Mouse (Mus musculus): ENCODE data around the gene Mycbp2. TPM values are rescaled to one million over a fixed set of nuclear protein-coding genes. Genes with fewer than 3 reads are reported as not detected.

Mycbp2 gene
- polyA plus RNA-seq (2014; fragmentation: Nextera tagmentation; extraction: Ambion mirVana): 38.0 and 47.1 TPM in 2 replicates

DNA sequence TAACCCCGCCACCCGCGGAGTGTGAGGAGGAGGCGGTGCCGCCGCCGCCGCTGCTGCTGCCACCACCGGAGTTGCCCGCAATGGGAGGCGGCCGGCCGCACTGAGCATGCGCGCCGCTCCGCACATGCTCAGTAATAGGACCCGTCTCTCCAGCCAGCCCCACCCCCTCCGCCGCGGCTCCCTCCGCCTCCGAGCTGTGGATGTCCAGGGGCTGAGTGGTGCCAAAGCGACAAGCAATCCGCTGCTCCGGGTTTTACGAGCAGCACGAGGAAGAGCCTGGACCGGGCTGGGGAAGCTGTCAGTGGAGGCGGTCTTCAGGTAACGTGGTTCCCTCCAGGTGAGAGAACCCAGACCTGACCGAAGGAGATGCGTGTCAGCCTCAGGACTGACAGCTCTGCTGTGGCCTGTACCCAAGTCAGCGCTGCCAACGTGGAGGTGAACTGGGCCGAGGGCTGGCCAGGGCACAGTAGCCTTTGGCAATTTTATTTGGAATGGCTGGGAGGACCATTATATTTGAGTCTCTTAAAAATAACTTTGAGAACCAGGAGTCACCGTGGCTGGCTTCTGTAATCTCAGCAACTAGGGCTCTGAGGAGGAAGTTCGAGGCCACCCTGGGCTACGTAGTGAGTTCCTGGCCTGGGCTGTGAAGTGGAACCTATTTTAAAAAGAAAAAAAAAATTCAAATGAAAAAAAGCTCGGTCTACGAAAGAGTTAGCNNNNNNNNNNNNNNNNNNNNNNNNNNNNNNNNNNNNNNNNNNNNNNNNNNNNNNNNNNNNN, at the start of gene Mycbp2:
Mycbp2 (minus strand) TSS at position 86 of the 777 bp plus-strand sequence.
- no peaks in the 10 kb centered on the region for H3K27me3 ChIP-seq (replicated peaks; ENCODE audit: control insufficient read depth, insufficient read depth, low read length)
- H3K9ac ChIP-seq (ENCODE audit: low read length): peak within 1 kb of the TSS; percentile 84
- H3K9me3 ChIP-seq (replicated peaks; ENCODE audit: control insufficient read depth, low read length): no peaks in the 10 kb centered on the region
- WGBS: 4% methylated on average over 38 of the region's 41 CpGs
- peak; percentile 98 for DNase-seq (ENCODE audit: low spot score)
- peak within 1 kb of the TSS; percentile 82 for H3K4me3 ChIP-seq (ENCODE audit: low read depth, low read length)
- peak within 1 kb of the TSS; percentile 96 for H3K27ac ChIP-seq (ENCODE audit: low read depth, low read length)
- H3K4me1 ChIP-seq (ENCODE audit: control insufficient read depth, insufficient read depth, low read length): peaks cover 11% of the 10 kb centered on the region
- no peaks in the 10 kb centered on the region for H3K36me3 ChIP-seq (ENCODE audit: control insufficient read depth, insufficient read depth, low read length)
- peak within 1 kb of the TSS; percentile 57 for H3K4me2 ChIP-seq (ENCODE audit: low read length)
- ATAC-seq: peak; percentile 97

DNA sequence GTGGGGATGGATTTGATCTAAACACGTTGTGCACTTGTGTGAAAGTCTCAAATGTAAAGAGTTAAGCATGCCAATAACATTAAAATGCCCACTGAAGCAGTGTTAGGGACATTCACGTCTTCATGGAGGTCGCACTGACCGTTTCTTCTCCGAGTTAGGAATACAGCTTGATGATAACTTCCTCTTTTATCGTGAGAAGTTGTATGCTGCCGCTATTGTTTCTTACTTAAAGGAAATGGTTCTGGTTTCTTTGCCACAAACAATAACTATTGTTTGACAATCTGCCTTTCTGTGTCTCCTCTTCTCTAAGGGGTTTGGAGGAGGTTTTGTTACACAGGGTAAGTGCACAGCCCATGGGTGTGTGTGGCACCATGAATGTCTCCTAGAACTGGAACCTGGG, 45.8 kb upstream of the Mycbp2 start:
- 81% methylated on average over 7 of the region's 7 CpGs for WGBS
- H3K27me3 ChIP-seq (replicated peaks; ENCODE audit: control insufficient read depth, insufficient read depth, low read length): no peaks in the 10 kb centered on the region
- ATAC-seq: no peak

DNA sequence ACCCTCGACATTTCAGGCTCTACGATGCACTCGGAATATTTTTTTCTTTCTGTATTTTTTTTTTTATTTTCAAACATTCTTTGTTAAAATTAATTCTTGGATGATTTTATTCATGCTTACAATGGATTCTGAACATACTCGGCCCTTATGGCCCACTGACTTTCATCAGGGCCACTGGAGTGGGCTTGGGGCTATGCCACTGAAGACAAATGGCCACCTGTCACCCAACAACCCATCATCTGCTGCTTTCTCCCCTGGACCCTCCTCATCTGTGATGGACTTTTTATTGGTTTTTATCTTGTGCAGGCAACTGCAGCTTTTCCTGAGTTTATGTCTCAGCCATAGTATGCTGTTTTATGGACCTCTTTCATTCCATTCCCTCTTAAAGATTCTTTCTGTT, 40.8 kb upstream of the Mycbp2 start:
- no peak overlapping the region for H3K4me2 ChIP-seq (ENCODE audit: low read length)
- no peak overlapping the region for H3K9ac ChIP-seq (ENCODE audit: low read length)
- no peaks in the 10 kb centered on the region for H3K4me1 ChIP-seq (ENCODE audit: control insufficient read depth, insufficient read depth, low read length)
- no peaks in the 10 kb centered on the region for H3K27me3 ChIP-seq (replicated peaks; ENCODE audit: control insufficient read depth, insufficient read depth, low read length)
- no peak for DNase-seq (ENCODE audit: low spot score)
- no peaks in the 10 kb centered on the region for H3K36me3 ChIP-seq (ENCODE audit: control insufficient read depth, insufficient read depth, low read length)
- H3K9me3 ChIP-seq (replicated peaks; ENCODE audit: control insufficient read depth, low read length): no peaks in the 10 kb centered on the region
- 89% methylated on average over 4 of the region's 4 CpGs for WGBS
- no peak overlapping the region for H3K27ac ChIP-seq (ENCODE audit: low read depth, low read length)
- H3K4me3 ChIP-seq (ENCODE audit: low read depth, low read length): no peak overlapping the region
- ATAC-seq: no peak

More for the DNA sequence above, 45.8 kb upstream of the Mycbp2 start:
- Histone ChIP-seq H3K27ac (ENCODE audit: low read depth, low read length) (no peak overlapping the region), H3K4me2 (ENCODE audit: low read length) (no peak overlapping the region), H3K9ac (ENCODE audit: low read length) (no peak overlapping the region), H3K4me3 (ENCODE audit: low read depth, low read length) (no peak overlapping the region), H3K4me1 (ENCODE audit: control insufficient read depth, insufficient read depth, low read length) (no peaks in the 10 kb centered on the region), H3K9me3 (replicated peaks; ENCODE audit: control insufficient read depth, low read length) (no peaks in the 10 kb centered on the region), H3K36me3 (ENCODE audit: control insufficient read depth, insufficient read depth, low read length) (no peaks in the 10 kb centered on the region)
- no peak for DNase-seq (ENCODE audit: low spot score)

DNA sequence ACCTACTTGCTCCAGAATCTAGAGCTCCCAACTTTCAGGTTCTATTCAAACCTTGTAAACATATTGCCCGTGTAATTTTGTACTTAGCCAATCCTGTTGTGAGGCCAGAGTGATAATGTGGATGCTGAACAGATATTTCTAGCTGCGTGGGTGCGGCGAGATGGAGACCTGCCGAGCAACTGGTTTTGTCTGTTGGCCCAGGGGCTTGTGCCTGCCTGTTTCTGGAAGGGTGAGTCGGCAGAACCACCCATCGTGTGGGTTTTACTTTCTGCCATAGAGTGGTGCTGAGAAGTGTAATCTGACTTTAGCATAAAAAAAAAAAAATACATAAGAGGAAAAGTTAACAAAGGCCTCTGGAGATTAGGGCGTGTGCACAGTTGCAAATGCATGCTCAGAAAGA, 40.3 kb upstream of the Mycbp2 start:
- no peak for ATAC-seq
- no peak overlapping the region for H3K27ac ChIP-seq (ENCODE audit: low read depth, low read length)
- no peak for DNase-seq (ENCODE audit: low spot score)
- no peak overlapping the region for H3K4me2 ChIP-seq (ENCODE audit: low read length)
- no peaks in the 10 kb centered on the region for H3K9me3 ChIP-seq (replicated peaks; ENCODE audit: control insufficient read depth, low read length)
- WGBS: 83% methylated on average over 8 of the region's 8 CpGs
- no peaks in the 10 kb centered on the region for H3K36me3 ChIP-seq (ENCODE audit: control insufficient read depth, insufficient read depth, low read length)
- no peaks in the 10 kb centered on the region for H3K27me3 ChIP-seq (replicated peaks; ENCODE audit: control insufficient read depth, insufficient read depth, low read length)
- H3K9ac ChIP-seq (ENCODE audit: low read length): no peak overlapping the region
- no peaks in the 10 kb centered on the region for H3K4me1 ChIP-seq (ENCODE audit: control insufficient read depth, insufficient read depth, low read length)
- no peak overlapping the region for H3K4me3 ChIP-seq (ENCODE audit: low read depth, low read length)

DNA sequence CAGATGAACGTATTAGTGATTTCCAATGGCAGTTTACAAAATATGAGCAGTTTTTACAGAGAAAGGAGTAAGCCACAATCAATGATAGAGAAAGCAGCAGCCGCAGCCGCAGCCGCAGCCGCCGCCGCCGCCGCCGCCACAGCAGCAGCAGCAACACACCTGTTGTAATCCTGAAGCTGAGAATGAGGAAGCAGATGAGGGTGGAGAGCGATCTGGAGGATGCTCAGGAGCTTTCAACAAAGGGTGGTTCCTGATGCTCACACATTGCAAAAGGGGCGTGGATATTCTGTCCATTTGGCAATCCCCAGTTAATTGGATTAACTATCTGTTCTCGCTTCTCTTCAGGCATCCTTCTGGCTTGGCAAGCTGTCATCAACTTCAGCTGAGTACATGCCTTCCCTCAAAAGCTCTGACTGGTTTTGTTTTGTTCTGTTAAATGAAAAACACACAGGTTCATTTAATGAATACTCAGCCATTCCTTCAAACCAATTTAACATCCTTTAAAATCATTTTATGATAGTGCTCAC, 38.5 kb upstream of the Mycbp2 start:
- peak; percentile 16 for DNase-seq (ENCODE audit: low spot score)
- no peak overlapping the region for H3K9ac ChIP-seq (ENCODE audit: low read length)
- H3K4me3 ChIP-seq (ENCODE audit: low read depth, low read length): no peak overlapping the region
- H3K4me1 ChIP-seq (ENCODE audit: control insufficient read depth, insufficient read depth, low read length): no peaks in the 10 kb centered on the region
- H3K36me3 ChIP-seq (ENCODE audit: control insufficient read depth, insufficient read depth, low read length): no peaks in the 10 kb centered on the region
- no peak overlapping the region for H3K27ac ChIP-seq (ENCODE audit: low read depth, low read length)
- no peak overlapping the region for H3K4me2 ChIP-seq (ENCODE audit: low read length)
- no peaks in the 10 kb centered on the region for H3K9me3 ChIP-seq (replicated peaks; ENCODE audit: control insufficient read depth, low read length)
- ATAC-seq: no peak
- WGBS: 71% methylated on average over 13 of the region's 13 CpGs
- H3K27me3 ChIP-seq (replicated peaks; ENCODE audit: control insufficient read depth, insufficient read depth, low read length): no peaks in the 10 kb centered on the region

DNA sequence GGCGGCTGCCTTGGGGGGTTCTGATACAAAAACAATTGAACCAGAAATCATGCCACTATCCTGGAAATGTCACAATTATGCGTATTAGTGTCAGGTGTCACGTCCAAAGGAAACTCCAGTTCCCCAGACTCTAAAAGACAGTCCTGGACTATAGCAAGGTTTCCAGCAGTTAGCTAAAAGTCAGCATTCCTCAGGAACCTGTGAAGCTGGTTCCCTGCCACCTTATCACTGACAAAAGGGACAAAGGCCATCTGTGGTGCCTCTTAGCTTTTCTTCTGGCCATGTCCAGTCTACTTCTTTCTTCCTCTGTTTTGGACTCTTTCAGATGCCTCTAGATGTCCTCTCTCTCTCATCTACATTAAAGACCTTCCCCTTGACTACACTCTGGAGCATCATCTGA, 32.1 kb upstream of the Mycbp2 start:
- Histone ChIP-seq H3K27me3 (replicated peaks; ENCODE audit: control insufficient read depth, insufficient read depth, low read length) (no peaks in the 10 kb centered on the region), H3K27ac (ENCODE audit: low read depth, low read length) (no peak overlapping the region), H3K9me3 (replicated peaks; ENCODE audit: control insufficient read depth, low read length) (no peaks in the 10 kb centered on the region), H3K4me3 (ENCODE audit: low read depth, low read length) (no peak overlapping the region), H3K4me2 (ENCODE audit: low read length) (no peak overlapping the region), H3K4me1 (ENCODE audit: control insufficient read depth, insufficient read depth, low read length) (no peaks in the 10 kb centered on the region), H3K9ac (ENCODE audit: low read length) (no peak overlapping the region), H3K36me3 (ENCODE audit: control insufficient read depth, insufficient read depth, low read length) (no peaks in the 10 kb centered on the region)
- DNase-seq (ENCODE audit: low spot score) (no peak), ATAC-seq (no peak)
- WGBS: 80% methylated on average over 3 of the region's 3 CpGs

DNA sequence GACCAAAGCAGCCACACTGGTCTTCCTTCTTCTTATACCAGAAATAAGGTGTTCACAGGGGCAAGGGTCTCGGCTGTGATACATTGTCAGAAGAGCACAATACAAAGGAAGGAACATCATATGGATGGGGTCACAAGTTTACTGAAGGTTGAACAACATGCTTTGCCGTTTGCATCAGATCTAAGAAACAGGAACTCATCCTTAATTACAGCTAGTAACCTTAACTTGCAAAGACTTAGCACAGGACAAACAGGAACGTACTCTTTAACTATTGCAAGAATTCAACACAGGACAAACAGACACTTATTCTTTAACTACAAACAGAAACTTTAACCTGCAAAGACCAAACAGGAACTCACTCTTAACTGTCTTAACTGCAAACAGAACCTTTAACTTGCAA, 30.2 kb upstream of the Mycbp2 start:
- Histone ChIP-seq H3K9ac (ENCODE audit: low read length) (no peak overlapping the region), H3K36me3 (ENCODE audit: control insufficient read depth, insufficient read depth, low read length) (no peaks in the 10 kb centered on the region), H3K4me2 (ENCODE audit: low read length) (no peak overlapping the region), H3K27me3 (replicated peaks; ENCODE audit: control insufficient read depth, insufficient read depth, low read length) (no peaks in the 10 kb centered on the region), H3K4me3 (ENCODE audit: low read depth, low read length) (no peak overlapping the region), H3K4me1 (ENCODE audit: control insufficient read depth, insufficient read depth, low read length) (no peaks in the 10 kb centered on the region), H3K9me3 (replicated peaks; ENCODE audit: control insufficient read depth, low read length) (no peaks in the 10 kb centered on the region), H3K27ac (ENCODE audit: low read depth, low read length) (no peak overlapping the region)
- ATAC-seq (no peak), DNase-seq (ENCODE audit: low spot score) (no peak)
- 87% methylated on average over 3 of the region's 3 CpGs for WGBS

DNA sequence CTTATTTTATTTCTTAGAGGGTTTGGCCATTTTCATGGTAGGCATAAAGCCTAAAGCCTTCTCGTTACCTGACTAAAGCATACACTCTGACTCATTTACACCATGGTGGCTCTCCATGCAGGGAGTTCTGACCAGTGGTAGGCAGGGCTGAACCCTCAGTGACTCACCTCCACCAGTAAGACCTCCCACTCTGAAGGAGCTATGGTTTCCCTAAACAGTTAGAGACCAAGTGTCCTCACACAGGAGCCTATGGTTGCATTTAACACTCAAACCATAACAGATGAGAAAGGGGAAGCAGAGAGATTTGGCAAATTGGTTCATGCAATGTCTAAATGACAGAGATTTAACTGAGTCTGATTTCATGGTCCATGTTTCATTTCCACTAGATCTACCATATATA, 28.9 kb upstream of the Mycbp2 start:
- Histone ChIP-seq H3K4me2 (ENCODE audit: low read length) (no peak overlapping the region), H3K27ac (ENCODE audit: low read depth, low read length) (no peak overlapping the region), H3K9me3 (replicated peaks; ENCODE audit: control insufficient read depth, low read length) (no peaks in the 10 kb centered on the region), H3K4me3 (ENCODE audit: low read depth, low read length) (no peak overlapping the region), H3K4me1 (ENCODE audit: control insufficient read depth, insufficient read depth, low read length) (no peaks in the 10 kb centered on the region), H3K27me3 (replicated peaks; ENCODE audit: control insufficient read depth, insufficient read depth, low read length) (no peaks in the 10 kb centered on the region), H3K9ac (ENCODE audit: low read length) (no peak overlapping the region), H3K36me3 (ENCODE audit: control insufficient read depth, insufficient read depth, low read length) (no peaks in the 10 kb centered on the region)
- ATAC-seq: no peak
- 84% methylated on average over 1 of the region's 1 CpGs for WGBS
- DNase-seq (ENCODE audit: low spot score): no peak

DNA sequence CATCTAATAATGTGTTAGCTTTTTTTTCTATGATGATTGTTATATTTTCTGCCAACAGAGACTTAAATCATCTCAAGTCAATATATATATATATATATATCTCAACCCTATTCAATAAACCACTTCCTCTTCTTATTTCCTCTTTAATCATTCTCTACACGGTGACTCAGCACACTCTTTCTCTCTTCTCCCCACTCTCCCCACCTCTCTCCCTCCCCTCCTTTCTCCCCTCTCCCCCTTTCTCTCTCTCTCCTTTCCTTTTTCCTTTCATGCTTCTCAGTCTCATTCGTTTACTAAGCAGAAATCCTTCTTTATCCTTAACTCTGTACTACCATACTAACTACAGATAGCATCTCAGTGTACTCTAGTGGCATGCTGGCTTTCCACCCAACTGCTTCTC, 16.6 kb upstream of the Mycbp2 start:
- 67% methylated on average over 2 of the region's 2 CpGs for WGBS
- no peaks in the 10 kb centered on the region for H3K9me3 ChIP-seq (replicated peaks; ENCODE audit: control insufficient read depth, low read length)
- no peak overlapping the region for H3K4me2 ChIP-seq (ENCODE audit: low read length)
- no peak overlapping the region for H3K27ac ChIP-seq (ENCODE audit: low read depth, low read length)
- DNase-seq (ENCODE audit: low spot score) (no peak), ATAC-seq (no peak)
- no peak overlapping the region for H3K4me3 ChIP-seq (ENCODE audit: low read depth, low read length)
- H3K27me3 ChIP-seq (replicated peaks; ENCODE audit: control insufficient read depth, insufficient read depth, low read length): no peaks in the 10 kb centered on the region
- H3K4me1 ChIP-seq (ENCODE audit: control insufficient read depth, insufficient read depth, low read length): no peaks in the 10 kb centered on the region
- H3K36me3 ChIP-seq (ENCODE audit: control insufficient read depth, insufficient read depth, low read length): no peaks in the 10 kb centered on the region
- H3K9ac ChIP-seq (ENCODE audit: low read length): no peak overlapping the region

All from forebrain, embryonic 14.5 days (tissue).